Mouse (Mus musculus) layer of hippocampus, postnatal 25 days (tissue): Measurements from ENCODE around the gene Gp1ba. TPM values are rescaled to one million over a fixed set of nuclear protein-coding genes. Genes with fewer than 3 reads are reported as not detected.

Source experiments
- DNase-seq, 2 experiments: peaks; one replicate each; pipeline ENCODE4 v3.0.0; 2022; ENCODE audit warnings: mixed read lengths in 2 of 2, low spot score in 1 of 2; ENCODE audit errors: extremely low spot score in 1 of 2
- total RNA-seq, 2 experiments: library from RNA; stranded (reverse); gene quantifications; 2 replicates each; pipeline ENCODE4 v1.2.3; 2021

The Gp1ba gene
- total RNA-seq, 2 experiments from 2014 or later = not detected

DNA sequence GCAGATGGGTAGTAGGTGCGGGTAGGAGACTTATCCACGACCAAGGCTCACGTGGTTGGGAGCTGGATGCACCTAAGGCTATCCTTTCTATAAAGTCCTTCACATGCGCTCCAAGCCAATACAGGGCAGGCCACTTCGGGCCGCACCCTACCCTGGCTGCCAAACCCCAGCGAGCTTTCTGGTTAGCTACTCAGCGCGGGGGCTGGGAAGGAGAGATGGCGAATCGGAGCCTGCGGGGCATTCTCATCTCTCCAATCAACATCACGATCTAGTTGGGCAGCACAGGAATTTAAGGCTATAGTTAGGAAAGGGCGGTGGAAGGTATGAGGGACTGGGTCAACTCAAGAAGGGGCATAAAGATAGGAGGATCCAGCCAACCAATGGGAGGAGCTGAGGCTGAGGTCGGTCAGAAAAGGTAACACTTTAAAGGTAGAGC, 29.4 kb downstream of the Gp1ba start:
- no peak for DNase-seq

DNA sequence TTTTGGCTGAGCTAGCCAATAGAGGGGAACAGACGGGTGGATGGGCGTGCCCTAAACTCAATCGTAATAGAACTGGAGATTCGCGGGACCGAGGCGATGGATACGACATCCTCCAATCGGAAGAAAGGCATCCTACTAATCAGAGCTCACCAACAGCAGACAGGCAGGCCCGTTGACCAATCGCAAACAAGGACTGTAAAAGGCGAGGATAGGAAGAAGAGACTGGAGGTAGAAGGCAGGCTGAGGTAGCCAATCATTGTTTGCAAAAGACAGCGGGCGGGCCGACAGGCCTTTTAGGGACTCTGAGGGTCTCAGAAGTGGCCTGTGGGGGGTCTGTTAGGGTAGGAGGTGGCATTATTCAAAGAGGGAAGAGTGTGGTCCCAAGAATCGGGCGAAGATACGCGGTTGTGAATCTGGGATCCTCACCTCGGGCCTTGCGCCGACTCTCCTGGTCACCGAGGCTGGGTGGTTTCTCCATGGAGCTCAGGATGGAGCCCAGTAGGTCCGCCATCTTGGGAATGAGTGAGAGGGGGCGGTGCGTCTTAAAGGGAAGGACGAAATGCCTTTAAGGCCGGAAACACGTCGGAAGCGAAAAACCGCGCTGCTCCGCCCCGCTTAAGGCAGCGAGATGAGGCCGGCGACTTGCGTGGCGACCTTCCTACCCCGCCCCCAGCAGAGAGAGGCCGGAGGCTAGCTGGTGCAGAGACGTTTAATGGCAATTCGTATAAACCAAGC, 30.0 kb downstream of the Gp1ba start, which contains the start of gene Spag7:
Gene Spag7, minus strand, starts transcription at position 646 of the 735 bp plus-strand sequence.
- DNase-seq = peak; percentile 89 to 95

DNA sequence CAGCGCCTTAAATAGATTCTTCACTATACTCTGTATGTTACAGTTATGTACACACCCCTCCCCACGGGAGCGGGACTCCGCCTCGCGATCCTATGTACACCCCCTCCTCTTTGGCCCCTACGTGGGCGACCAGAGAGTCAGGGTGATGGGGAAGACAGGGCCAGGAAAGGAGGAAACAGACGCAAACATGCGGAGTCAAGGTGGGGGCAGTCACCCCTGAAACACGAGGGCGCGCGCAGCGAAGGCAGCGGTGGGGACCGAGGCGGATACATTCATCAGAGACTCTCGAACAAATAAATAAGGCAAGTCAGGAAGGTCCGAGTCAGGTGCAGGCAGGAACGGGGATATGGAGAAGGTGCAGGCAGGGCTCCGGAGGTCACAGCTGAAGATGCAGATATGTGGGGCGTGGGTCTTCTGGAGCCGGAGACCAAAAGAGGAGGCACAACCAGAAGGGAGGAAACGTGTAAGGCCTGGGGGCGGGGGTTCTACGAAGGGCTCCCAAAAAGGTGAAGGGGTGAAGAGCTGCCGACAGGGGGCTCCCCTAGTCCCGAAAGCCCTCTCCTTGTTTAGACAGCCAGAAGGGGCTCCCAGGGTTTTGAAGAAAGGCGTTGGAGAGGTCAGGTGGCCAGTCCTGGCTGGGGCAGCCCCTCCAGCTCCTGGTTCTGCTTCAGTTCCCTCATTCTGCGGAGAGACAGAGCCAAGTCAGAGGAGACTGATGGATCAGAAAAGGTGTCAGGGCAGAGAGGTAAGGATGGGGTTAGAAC, 30.8 kb downstream of the Gp1ba start:
- peak in 1 of 2 experiments; percentile 67 for DNase-seq

DNA sequence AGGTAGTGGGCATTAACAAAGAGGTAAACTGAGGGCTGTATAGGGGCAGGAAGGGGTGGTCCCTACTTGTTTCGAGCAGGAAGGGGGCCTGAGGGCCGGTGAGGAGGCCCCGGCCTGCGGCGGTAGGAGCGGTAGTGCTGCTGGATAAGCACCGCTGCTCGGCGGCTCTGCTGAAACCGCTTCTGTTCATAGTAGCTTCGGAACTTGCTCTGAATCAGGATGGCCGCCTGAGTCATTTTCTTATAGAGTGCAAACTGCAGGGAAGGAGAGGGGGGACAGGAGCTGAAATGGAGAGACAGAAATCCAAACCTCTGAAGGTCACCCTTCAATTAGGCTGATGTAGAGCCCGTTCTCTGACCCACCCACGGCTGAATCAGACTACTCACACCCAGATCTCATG, 31.6 kb downstream of the Gp1ba start:
- peak in 1 of 2 experiments; percentile 33 for DNase-seq

DNA sequence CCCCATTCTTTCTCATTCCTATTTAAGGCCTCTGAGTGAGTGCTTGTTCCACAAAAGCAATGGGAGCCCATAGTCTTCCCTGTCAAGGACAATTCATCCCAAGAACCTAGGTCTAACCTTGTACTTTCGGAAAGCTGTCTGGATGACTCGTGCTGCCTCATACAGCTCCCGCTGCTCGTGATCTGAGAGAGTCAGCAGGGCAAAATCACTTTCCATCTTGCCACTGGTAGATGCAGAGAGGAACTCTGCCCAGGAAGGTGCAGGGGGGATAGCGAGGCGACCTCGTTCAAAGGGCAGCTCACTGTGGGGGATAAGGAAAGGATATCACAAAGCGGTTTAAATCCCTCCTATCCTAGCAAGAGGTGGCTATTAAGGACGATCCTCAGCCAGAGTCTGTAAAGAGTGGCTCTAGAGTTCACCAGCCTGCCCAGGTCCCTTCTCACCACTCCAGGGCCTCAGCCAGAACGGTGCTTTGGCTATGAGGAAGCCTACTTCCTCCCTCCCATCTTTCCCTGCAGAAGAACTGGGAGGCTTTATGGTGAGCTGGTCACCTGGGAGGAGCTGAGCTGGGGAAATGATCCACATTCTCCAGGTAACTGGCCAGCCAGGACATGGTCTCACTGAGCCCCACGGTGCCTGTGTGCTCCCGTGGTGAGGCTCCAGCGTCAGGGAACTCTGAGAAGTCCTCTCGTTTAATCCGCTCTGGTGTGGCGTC, 32.6 kb downstream of the Gp1ba start:
- no peak for DNase-seq

DNA sequence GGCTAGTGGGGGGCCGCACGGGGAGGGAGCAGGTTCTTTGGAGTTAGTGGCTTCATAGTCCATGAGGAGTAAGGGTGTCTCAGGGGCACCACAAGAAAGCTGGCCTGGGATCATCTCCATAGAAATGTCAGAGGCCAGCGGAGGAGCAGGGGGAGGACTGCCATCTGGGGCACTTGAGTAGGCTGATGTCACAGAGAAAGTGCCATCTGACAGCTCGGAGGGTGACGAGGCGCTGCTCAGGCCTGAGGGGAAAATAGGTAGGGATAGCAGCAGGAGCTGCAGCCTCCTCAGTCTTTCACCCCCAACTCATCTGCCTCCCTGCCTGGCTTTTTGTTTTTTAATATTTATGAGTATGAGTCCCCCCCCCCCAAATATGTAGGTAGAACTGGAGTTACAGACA, 35.1 kb downstream of the Gp1ba start:
- no peak for DNase-seq

DNA sequence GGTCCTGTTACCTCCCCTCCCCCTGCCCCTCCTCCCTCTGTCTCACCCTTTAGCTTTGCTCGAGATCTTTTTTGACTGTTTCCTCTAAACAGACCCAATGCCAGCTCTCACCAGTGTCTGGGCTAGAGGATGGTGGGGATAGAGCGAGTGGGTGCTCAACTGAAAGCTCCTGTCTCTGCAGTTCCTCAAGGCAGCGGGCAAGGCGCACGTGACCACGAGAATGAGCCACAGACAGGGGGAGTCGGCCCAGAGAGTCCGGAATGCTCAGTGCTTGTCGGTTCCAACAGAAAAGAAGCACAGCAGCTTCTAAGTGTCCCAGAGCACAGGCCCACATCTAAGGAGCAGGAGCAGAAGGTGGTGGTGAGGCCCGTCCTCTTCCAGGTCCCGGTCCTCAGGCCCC, 35.6 kb downstream of the Gp1ba start:
- no peak for DNase-seq

DNA sequence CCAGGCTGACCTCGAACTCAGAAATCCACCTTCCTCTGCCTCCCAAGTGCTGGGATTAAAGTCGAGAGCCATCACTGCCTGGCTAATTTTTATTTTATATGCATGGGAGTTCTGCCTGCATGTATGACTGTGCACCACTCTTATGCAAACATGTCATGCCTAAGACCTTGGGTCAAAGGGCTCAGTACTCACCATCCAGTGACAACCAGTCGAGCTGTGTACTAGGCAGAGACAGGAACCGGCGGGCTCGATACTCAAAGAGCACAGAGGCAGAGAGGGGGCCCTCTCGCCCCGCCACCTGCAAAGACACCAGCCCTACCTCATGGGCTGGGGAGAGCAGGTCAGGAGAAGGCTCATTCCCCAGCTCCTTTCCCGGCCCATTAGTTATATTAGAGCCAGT, 39.2 kb downstream of the Gp1ba start:
- DNase-seq = no peak

DNA sequence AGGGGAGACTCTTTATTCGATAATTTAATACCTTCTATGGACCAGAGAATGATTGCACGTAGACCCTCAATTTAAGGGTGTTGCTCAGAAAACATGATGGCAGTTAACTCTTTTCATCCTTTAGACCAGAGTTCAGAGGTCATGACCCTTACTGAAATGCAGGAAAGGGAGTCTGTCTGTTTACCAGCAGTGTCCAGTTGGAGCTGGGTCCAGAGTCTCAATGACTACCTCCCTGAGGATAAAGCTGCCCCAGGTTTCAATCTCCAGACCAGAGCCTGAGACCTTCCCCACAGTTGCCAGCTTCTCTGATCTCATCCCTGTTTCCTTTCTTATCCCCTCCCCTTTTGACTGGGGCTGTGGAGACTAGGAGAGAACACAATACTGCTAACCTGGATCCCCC, 39.7 kb downstream of the Gp1ba start:
- DNase-seq = no peak

DNA sequence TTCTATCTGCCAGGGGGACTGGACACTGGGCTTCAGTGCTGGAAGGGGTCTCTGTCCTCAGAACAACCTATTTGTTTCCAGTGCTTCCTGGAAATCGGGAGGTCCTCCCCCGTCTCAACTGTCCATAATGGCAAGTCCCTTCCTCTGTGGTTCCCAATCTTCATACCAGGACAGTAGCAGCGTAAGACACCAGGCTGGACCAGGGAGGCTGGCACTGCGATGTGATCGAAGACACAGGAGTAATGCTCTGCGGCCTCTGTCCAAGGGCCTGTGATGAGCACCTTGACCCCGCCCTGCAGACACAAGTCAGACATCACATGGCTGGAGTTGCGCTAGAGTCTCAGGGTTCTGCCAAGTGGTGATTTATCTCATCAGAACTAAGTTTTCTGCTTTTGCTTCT, 40.4 kb downstream of the Gp1ba start:
- DNase-seq = no peak

DNA sequence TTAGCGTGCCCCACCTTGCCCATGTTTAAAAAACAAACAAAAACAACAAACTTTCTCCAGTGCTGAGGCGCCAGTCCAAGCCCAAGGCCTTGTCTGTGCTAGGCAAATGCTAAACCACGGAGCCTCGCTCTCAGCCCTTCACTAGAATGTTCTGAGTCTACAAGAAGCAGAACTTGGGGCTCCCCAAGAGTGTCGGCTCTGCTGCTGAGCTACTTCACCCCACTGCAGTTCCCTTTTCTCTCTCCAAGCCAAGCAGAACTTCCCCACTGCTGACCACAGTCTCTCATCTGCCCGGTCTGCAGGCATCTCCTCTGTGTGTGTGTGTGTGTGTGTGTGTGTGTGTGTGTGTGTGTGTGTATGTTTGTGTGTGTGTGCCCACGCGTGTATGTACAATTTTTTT, 41.0 kb downstream of the Gp1ba start:
- DNase-seq = no peak

DNA sequence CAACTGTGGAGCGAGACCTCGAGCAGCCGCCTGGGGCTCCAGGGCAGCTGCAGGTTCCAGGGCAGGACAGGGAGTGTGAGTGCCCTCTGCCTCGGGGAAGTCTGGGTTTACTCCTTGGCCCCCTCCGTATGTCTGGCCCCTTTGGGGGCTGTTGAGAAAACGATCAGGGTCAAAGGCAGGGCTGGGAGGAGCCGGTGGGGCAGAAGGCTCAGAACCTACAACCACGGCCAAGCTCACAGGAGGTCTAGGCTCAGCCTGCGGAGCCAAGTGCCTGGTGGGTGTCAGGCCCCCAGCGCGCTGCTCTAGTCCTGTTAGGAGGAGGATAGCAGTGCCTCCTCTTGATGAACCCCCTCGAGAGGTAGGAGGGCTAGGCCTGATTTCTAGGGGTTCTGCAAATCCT, 42.2 kb downstream of the Gp1ba start:
- no peak for DNase-seq

DNA sequence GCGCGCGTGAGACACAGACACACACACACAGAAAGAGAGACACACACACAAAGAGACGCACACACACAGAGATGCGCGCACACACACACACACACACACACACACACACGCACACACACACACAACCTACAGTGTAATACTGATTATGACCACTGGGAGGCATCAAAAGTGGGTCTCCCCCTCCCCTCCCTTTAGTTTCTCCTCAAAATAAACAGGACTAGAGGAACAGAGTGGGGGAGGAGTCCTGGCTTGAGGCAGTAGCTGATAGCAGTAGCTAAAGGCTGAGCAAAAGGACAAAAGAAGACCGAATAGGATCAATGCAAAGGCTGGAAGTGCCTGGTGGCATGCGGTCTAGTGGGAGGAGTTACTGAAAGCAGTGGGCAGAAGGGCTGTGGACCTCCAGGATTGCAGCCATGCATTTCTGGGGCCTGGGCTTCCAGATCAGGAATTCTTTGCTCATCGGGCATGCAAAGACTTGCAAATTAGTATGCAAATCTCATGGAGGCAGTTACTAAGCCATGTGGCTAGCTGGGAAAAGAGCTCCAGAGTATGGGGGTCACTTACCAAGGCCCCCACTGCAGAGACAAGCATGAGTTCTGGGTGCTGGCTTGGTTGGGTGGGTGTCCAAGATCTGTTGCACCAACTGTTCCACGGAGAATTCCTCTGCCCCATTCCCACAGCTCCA, 43.1 kb downstream of the Gp1ba start:
- DNase-seq = peak in 1 of 2 experiments; percentile 31

DNA sequence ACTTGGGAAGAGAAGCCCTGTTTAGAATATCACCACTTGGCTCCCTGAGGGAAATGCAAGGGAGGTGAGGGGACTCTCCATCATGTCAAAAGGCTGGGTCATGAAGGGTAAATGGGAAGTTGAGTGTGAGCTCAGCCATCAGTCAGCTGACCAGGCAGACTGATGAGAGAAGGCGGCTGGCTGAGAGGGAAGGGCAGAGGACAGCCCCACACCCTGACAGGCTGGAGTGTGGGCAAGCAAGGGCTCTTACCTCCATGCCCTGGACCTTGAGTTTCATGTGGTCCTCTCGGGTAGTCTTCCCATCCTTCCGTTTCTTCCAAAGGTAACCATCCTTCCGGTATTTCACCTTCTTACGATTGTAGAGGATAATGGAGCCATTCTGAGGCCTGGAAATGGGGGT, 44.7 kb downstream of the Gp1ba start:
- DNase-seq = no peak

DNA sequence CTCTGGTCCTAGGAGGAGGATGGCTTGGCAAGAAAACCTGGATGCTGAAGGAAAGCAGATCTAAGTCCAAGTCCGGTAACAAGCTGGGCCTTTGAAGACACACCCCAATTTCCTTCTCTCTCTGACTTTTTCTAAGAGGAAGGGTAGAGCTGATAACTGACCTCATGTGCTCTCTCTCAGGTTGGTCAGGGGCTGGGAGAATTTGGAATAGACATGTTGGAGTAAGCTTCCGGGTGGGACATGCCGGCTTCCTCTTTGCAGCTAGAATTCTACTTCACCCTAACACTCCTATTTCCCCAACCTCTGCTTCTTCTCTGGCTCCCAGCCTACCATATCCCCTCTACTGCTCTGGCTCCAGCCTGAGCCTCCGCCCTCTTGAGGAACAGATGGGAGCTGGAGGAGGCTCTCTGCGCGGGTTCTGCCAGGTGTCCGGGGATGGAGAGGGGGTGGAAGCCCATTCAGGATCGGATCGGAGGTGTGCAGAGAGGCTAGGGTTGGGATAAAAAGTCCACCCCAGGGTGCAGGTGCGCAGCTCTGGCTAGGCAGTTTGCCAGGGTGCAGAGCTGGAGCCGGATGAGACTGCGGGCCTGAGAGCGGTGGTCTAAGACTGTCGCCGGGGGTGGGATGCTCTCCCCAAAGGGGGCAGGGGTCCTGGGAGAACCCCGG, 48.1 kb downstream of the Gp1ba start:
- peak in 1 of 2 experiments; percentile 41 for DNase-seq

DNA sequence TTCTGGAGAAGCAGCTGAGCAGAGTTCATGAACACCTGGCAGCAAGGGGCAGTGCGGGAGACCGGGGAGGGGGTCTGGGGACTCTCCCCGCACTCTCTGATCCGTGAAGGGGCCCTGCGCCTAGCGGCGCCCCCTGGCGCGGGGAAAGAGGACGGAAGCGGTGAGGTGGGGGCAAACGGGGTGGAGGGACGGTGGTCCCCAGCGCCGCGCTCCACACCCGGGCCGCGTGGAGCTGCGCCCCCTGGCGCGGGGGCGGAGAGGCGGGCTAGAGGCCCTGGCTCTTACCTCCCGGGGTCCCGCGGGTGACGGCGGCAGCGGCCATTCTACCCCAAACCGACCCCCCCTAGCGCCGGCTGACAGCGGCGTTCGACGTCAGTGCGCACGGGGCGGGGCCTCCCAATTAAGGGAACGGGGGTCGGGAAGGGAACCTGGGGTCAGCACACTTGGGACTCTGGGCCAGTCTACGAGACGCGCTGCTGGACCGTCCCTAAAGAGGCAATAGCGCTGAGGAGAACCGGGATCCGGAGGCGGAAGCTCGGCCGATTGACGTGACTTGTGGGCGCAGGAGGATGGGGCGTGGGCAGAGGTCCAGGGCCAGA, 48.8 kb downstream of the Gp1ba start, which contains the start of gene Camta2:
Gene Camta2, minus strand, starts transcription at position 505 of the 599 bp plus-strand sequence.
- DNase-seq = peak; percentile 81 to 90

DNA sequence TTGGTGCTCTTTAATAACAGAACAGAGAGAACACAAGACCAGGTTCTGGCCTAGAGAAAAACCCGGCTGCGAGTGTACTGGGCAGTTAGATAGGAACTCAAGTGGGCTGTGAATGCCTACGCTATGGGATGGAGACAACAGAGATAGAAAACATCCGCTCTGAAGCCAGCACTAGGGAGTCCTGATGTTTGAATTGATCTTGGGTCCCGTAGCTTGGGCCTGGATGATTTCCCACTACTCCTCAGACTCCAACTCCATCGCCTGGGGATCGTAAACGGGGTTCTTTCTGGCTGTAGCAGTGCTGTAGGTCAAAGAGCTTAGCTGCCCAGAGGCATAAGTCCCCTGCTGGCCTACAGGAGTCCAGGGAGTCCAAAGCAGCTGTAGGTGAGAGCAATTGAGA, 49.5 kb downstream of the Gp1ba start:
- no peak for DNase-seq

DNA sequence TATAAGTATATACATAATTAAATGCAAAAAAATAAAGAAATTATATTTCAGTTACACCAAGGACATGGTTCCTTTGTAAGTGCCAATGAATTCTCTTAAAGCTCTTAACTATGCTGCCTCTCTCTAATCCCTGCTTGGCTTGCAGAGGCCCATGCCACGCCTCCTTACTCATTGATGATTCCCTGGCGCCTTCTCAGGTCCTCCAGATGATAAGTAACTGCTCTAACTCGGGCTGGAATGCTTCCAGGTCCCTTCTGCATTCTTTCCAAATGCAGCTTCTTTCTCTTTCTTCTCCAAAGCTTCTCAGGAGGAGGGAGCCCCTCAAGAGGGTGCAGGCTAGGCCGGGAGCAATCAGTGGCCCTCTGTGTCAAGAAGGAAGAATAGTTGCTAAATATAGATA, 50.7 kb downstream of the Gp1ba start:
- no peak for DNase-seq
